Mouse (Mus musculus) spleen, postnatal 36 days (tissue): ENCODE results near the gene Atp8a2.
"Not testable (repeated sequence)": the region's sequence is repeated elsewhere in the genome, so short reads cannot be mapped to it uniquely, and the experiment has no call there.

Experiments used
- DNase-seq, 2 experiments: peaks; one replicate each; pipeline ENCODE4 v3.0.0; 2022; ENCODE audit warnings: low spot score in 2 of 2, mixed read lengths in 1 of 2

Gene Atp8a2

GRCm38 (mm10) chr14:59783348-59784341 is 413.3 kb downstream of the Atp8a2 start:
- DNase-seq = no peak

DNA sequence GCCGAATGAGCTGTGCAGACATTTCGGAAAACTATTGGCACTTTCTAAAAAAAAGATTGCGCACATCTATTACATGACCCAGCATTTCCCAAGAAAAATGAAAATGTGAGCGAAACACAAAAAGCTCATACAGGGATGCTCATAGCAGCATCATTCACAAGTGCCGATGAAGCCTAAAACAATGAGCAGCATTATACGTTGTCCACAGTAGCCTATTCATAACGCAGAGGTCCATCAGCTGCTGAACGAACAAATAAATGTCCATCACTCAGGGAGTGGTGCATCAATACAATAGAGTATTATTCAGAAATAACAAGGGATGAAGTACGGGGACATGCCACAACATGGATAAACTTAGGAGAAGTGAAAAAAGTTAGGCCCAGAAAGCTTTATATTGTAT is 416.6 kb downstream of the Atp8a2 start:
- no peak for DNase-seq

DNA sequence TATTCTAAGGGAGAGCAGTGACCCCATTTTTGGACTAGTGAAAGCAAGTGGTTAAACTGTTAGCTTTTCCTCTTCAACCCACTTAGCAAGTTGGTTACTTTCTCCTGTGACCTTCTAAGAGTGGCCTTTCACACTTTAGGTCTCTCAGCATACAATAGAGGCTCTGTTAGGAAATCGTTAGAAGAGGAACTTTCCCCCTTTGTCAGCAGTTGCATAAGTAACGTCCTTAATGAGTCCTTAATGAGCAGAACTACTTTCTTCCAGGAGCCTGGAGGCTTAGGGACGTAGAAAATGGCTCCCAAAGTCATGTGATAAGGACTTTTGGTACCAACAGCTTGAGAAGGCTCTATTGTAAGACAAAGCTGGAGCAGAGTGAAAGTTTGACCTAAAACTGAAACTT is 434.8 kb downstream of the Atp8a2 start:
- DNase-seq = no peak

GRCm38 (mm10) chr14:59759900-59760493 is 437.0 kb downstream of the Atp8a2 start:
- DNase-seq = no peak

GRCm38 (mm10) chr14:59759196-59759839 is 437.7 kb downstream of the Atp8a2 start:
- no peak for DNase-seq

- no peak for DNase-seq
Observed at GRCm38 (mm10) chr14:59752401-59752800, 444.6 kb downstream of the Atp8a2 start.

- no peak for DNase-seq
Observed at GRCm38 (mm10) chr14:59750005-59750404, 447.0 kb downstream of the Atp8a2 start.

- no peak for DNase-seq
Observed at GRCm38 (mm10) chr14:59745676-59746075, 451.3 kb downstream of the Atp8a2 start.

DNA sequence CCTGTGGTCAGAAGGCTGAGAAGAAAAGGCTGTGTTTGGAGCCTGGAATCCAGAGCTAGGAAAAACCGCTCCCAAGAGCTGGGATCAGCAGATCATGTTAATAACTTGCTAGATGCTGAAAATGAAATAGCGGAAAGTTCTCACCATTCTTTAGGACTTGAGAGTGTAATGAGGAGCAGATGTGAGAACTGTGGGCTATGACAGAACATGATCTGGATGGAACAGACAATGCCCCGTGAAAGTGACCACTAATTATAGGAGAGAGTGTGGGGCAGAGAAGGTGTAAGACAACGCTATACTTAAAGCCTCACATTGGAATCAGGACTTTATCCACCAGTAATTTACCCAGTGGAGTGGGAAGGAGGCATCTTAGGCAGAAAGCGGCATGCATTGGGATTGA is 455.2 kb downstream of the Atp8a2 start:
- no peak for DNase-seq

GRCm38 (mm10) chr14:59739446-59739845 is 457.5 kb downstream of the Atp8a2 start:
- DNase-seq = no peak

- no peak for DNase-seq
Observed at GRCm38 (mm10) chr14:59737734-59738294, 459.2 kb downstream of the Atp8a2 start.

DNA sequence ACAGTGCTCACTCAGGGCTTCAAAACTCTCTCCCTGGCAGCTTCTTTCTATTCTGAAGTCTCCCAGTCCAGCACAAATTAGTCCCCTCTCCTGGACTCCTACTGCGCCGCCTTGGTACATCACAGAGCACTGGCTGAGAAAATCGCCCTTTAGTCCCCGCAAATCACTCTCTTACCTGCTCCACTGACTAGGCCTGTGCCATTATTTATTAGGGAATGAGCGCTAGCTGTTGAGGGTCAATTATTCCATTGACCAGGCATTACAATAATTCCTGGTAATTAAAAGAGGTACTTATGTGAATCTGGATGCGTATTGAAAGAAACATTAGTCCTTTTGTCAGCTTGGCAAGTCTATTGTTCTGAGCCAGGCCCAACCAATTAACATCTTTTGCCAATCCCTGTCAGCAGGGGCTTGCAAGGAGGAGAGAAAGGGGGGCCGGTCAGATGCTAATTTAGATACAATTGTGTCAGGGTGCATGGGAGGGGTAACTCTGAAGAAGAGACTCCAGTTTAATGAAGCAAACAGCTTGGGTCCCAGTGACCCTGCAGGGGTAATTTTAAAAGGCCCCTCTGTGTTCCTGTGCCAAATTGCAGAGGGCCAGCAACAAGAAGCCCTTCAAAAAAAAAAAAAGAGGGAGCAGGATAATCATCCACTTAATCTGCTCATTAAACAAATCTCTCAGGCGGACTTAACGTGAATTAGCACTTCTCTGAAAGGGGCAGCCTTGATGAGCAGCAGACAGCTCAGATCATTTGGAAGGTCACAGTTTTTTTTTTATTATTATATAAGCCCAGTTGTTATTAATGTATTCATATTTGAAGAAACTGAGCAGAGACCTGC is 459.9 kb downstream of the Atp8a2 start:
- DNase-seq = no peak

GRCm38 (mm10) chr14:59730043-59730390 is 467.0 kb downstream of the Atp8a2 start:
- no peak for DNase-seq

DNA sequence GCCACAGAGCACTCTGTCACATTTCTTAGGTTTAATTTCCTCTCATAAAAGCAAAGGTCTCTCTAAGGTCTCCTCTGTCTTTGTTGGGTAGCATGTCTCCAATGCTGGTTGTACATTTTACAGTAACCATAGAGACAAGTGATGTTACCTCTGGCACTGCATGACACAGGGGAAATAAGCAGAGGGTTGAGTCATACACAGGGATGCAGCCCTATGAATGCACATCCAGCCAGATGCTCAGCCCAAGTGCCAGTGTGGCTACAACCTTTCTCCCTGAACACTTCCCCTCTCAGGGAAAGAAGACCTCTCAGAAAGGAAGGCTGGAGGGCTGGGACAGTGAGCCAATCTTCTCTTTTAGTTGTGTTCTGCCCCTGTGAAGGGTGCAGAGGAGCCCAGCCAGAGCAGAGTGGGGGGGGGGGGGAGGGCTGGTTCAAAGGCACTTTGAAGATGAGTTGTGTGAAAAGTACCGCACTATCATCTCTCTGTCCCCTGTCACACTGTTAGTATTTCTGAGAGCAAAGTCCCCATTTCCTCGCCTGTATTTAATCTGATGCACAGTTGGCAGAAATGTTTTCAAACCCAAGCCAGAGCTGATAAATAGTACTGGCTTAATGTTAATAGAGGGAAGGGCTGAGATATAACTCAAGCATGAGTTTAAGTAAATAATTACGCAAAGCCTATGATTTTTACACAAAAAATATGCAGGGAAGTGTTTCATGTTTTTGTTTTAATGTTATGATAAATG is 467.5 kb downstream of the Atp8a2 start:
- DNase-seq = no peak

DNA sequence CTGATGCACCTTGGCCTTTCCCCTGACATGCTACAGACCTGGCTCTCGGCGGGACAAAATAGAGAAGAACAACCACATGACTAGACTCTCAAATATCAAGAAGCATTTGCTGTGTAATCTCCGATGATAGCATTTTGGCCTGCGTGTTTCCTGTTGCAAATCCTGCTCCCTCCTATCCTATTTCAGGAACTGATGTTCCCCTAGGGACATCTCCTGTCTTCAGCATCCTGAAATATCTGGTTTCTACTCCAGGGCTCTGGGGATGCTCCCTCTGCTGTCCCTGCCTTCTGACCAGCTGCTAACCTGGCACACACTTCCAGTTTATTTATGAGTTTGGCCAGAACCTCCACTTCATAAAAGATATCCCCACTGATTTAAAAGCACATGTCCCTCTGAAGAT is 470.0 kb downstream of the Atp8a2 start:
- DNase-seq = no peak

GRCm38 (mm10) chr14:59723163-59723562 is 473.8 kb downstream of the Atp8a2 start:
- no peak for DNase-seq

GRCm38 (mm10) chr14:59721957-59722356 is 475.0 kb downstream of the Atp8a2 start:
- DNase-seq = peak; percentile 17 to 29

DNA sequence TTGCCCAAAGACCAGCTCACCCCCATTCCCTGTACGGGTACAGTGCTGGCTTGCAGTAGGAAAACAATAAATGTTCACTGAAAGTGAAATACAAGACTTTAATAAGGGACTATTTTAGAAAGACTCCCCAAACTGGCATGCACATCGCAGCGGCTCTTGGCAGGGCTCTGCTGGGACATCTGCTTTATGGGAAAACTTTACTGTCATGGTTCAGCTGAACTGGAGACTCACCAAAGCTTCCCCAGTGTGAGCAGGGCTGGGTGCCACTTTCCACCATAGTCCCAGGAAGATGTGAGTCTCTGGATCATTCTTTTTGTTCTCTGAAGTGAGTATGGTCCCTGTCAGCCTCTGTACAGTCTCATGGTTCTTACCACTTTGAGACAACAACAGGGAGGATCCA is 475.6 kb downstream of the Atp8a2 start:
- no peak for DNase-seq

- DNase-seq = no peak
Observed at GRCm38 (mm10) chr14:59720386-59720785, 476.6 kb downstream of the Atp8a2 start.

- DNase-seq = not testable (repeated sequence)
Observed at GRCm38 (mm10) chr14:59716443-59717085, 480.4 kb downstream of the Atp8a2 start.
